Comparison of ENCODE assay signal across 8 mouse cellular contexts in genomic region chr6:40048969-40049908, GRCm38 (mm10).
DNase-seq lines count a peak whose midpoint lies in the region; ATAC-seq and TF ChIP-seq lines count a peak whose summit lies in the region.

No protein-coding gene starts in this region.

- no peak for TF ChIP-seq CTCF in lung, adult 2 months (IDR thresholded peaks at IDR 0.05; ENCODE audit: insufficient read depth, low read length)
- no peak for TF ChIP-seq CTCF in liver, postnatal 0 days (IDR thresholded peaks at IDR 0.05; ENCODE audit: low read depth)

- peak; percentile 84 for ATAC-seq in hindbrain, embryonic 14.5 days (ENCODE audit: low FRiP score)
- ATAC-seq in midbrain, embryonic 13.5 days, result peak; percentile 81
- no peak for ATAC-seq in liver, postnatal 0 days

- H3K27ac ChIP-seq in hindbrain, embryonic 14.5 days, result peak overlapping the region; percentile 90
- peak overlapping the region; percentile 90 for H3K27ac ChIP-seq in midbrain, embryonic 13.5 days
- H3K27ac ChIP-seq in liver, postnatal 0 days (ENCODE audit: low read depth), result no peak overlapping the region

- H3K9ac ChIP-seq in hindbrain, embryonic 14.5 days, result peak overlapping the region; percentile 31
- H3K9ac ChIP-seq in midbrain, embryonic 13.5 days (replicated peaks), result peak overlapping the region; percentile 40
- H3K9ac ChIP-seq in liver, postnatal 0 days (replicated peaks), result no peak overlapping the region

- no peak for TF ChIP-seq EP300 in liver, postnatal 0 days (IDR thresholded peaks at IDR 0.05; ENCODE audit: low read depth)

- TF ChIP-seq POLR2A in lung, adult 2 months (IDR thresholded peaks at IDR 0.05; ENCODE audit: borderline replicate concordance, extremely low read depth, low read depth, low read length), result no peak

- no peak overlapping the region for H3K4me3 ChIP-seq in lung, adult 2 months (replicated peaks; ENCODE audit: extremely low read depth, low read depth, low read length)
- no peak overlapping the region for H3K4me3 ChIP-seq in hindbrain, embryonic 14.5 days (replicated peaks; ENCODE audit: low read length)
- H3K4me3 ChIP-seq in midbrain, embryonic 13.5 days (replicated peaks), result peak overlapping the region; percentile 13
- no peak overlapping the region for H3K4me3 ChIP-seq in liver, postnatal 0 days (ENCODE audit: low read depth, low read length)

- H3K27me3 ChIP-seq in hindbrain, embryonic 14.5 days (ENCODE audit: control insufficient read depth, insufficient read depth, low read length), result no peaks in the 10 kb centered on the region
- no peaks in the 10 kb centered on the region for H3K27me3 ChIP-seq in midbrain, embryonic 13.5 days
- no peaks in the 10 kb centered on the region for H3K27me3 ChIP-seq in liver, postnatal 0 days (ENCODE audit: insufficient read depth, low read length)

- H3K36me3 ChIP-seq in hindbrain, embryonic 14.5 days (replicated peaks; ENCODE audit: control insufficient read depth, insufficient read depth), result no peaks in the 10 kb centered on the region
- H3K36me3 ChIP-seq in midbrain, embryonic 13.5 days, result no peaks in the 10 kb centered on the region
- no peaks in the 10 kb centered on the region for H3K36me3 ChIP-seq in liver, postnatal 0 days (replicated peaks; ENCODE audit: insufficient read depth, low read length)

- H3K4me1 ChIP-seq in lung, adult 2 months (ENCODE audit: control insufficient read depth, insufficient read depth, low read length), result no peaks in the 10 kb centered on the region
- peaks cover 18% of the 10 kb centered on the region for H3K4me1 ChIP-seq in hindbrain, embryonic 14.5 days (replicated peaks; ENCODE audit: control insufficient read depth, insufficient read depth, low read length)
- peaks cover 25% of the 10 kb centered on the region for H3K4me1 ChIP-seq in midbrain, embryonic 13.5 days (replicated peaks)
- no peaks in the 10 kb centered on the region for H3K4me1 ChIP-seq in liver, postnatal 0 days (ENCODE audit: insufficient read depth)

- no peaks in the 10 kb centered on the region for H3K9me3 ChIP-seq in hindbrain, embryonic 14.5 days (ENCODE audit: control insufficient read depth, low read length)
- H3K9me3 ChIP-seq in midbrain, embryonic 13.5 days, result no peaks in the 10 kb centered on the region
- no peaks in the 10 kb centered on the region for H3K9me3 ChIP-seq in liver, postnatal 0 days (ENCODE audit: low read length)

- WGBS in lung, adult 2 months, result 39% methylated on average over 11 of the region's 11 CpGs
- 26% methylated on average over 11 of the region's 11 CpGs for WGBS in hindbrain, embryonic 14.5 days
- WGBS in midbrain, embryonic 13.5 days, result 31% methylated on average over 11 of the region's 11 CpGs
- 33% methylated on average over 11 of the region's 11 CpGs for WGBS in liver, postnatal 0 days (ENCODE audit: insufficient replicate concordance)

- peak overlapping the region; percentile 41 for H3K4me2 ChIP-seq in hindbrain, embryonic 14.5 days (replicated peaks)
- H3K4me2 ChIP-seq in midbrain, embryonic 13.5 days (replicated peaks), result peak overlapping the region; percentile 44
- no peak overlapping the region for H3K4me2 ChIP-seq in liver, postnatal 0 days (ENCODE audit: low read depth, low read length)

- peak; percentile 10 for DNase-seq in lung, postnatal 10 days
- no peak for DNase-seq in lung, adult 2 months
- DNase-seq in cerebellum, adult 8-10 months, result peak; percentile 27
- DNase-seq in hindbrain, embryonic 14.5 days (ENCODE audit: low spot score), result peak; percentile 83
- no peak for DNase-seq in urinary bladder, postnatal 10 days (ENCODE audit: low spot score)
- DNase-seq in ovary, postnatal 10 days (ENCODE audit: low spot score), result no peak
- no peak for DNase-seq in liver, postnatal 0 days

Comparison
In these comparisons a context has a peak if more than half of its experiments do, and no peak if none do; other contexts are left out.
1. DNase-seq: peak in lung, postnatal 10 days (single experiment), cerebellum, adult 8-10 months (single experiment) and hindbrain, embryonic 14.5 days (single experiment); none in lung, adult 2 months (single experiment), urinary bladder, postnatal 10 days (single experiment), ovary, postnatal 10 days (single experiment) and liver, postnatal 0 days (single experiment).